In the genomic region with DNA sequence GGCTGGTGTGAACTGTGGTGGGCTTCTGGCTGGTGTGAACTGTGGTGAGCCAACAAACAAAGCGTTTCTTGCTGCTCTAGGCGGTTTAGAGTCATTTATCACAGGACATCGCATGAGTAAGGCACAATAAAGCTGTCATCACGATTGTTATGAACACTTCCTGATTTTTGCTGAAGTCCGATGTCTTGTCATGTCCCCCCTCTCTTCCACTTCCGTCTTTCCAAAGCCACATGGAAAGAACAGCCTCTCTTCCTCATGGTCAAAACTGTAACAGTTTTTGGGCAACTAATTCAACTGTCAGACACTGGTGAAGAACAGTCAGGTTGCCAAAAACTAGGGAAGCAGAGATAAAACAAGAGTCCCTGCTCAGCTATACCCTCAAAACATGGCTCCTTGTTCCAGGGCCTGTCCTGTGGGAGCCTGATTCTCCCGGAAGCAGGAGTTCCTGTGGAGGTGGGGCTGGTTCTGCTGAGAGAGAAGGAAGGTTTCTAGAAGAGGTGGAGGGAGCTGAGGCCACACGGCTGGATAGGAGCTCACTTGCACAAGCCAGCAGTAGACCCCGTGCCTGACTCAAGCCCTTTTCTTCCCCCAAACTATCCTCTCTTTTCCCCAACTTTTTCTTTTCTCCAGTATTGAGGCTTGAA, we compare ENCODE assay signal across 9 mouse cellular contexts. TPM values are rescaled to one million over a fixed set of nuclear protein-coding genes. Genes with fewer than 3 reads are reported as not detected.
A peak's percentile ranks its signal among the peaks of the same experiment; 100 is the strongest.
DNase-seq lines count a peak whose midpoint lies in the region; ATAC-seq and TF ChIP-seq lines count a peak whose summit lies in the region.
"Had no signal": no experiment of that assay in that cellular context is flagged by ENCODE, and none has a peak within 500 bp of the region (broad histone marks: within the 10 kb centered on the region; RNA-seq: fewer than 3 reads in every experiment).

No protein-coding gene starts in this region.

- no peak for DNase-seq in left cerebral cortex, adult 2 months (ENCODE audit: extremely low spot score in 1 of 2, low spot score in 2 of 2)
- no peak for DNase-seq in left cerebral cortex, adult 9 months (ENCODE audit: low spot score in 2 of 2)
- no peak for DNase-seq in embryonic facial prominence, embryonic 14.5 days (ENCODE audit: low spot score)
- no peak for DNase-seq in spleen, postnatal 14 days (ENCODE audit: low spot score in 2 of 2)
- DNase-seq in thymus, adult 18-20 months = no peak
- no peak for DNase-seq in left cerebral cortex, adult 11 months (ENCODE audit: low spot score)
- DNase-seq: spleen, adult 18-20 months had no signal

- peaks cover 20% of the 10 kb centered on the region for H3K4me1 ChIP-seq in embryonic facial prominence, embryonic 14.5 days (ENCODE audit: control insufficient read depth, insufficient read depth, low read length)
- peaks cover 27% of the 10 kb centered on the region for H3K4me1 ChIP-seq in limb, embryonic 12.5 days (replicated peaks)
- peaks cover 26% of the 10 kb centered on the region for H3K4me1 ChIP-seq in neural tube, embryonic 15.5 days

- ATAC-seq in embryonic facial prominence, embryonic 14.5 days (ENCODE audit: low read depth) = no peak
- ATAC-seq in limb, embryonic 12.5 days (ENCODE audit: insufficient number of reproducible peaks, insufficient read depth, low FRiP score, low TSS enrichment, low read depth) = no peak
- no peak for ATAC-seq in neural tube, embryonic 15.5 days (ENCODE audit: low FRiP score)

- TF ChIP-seq CTCF in left cerebral cortex, adult 2 months (IDR thresholded peaks at IDR 0.05) = no peak

- no peak overlapping the region for H3K4me3 ChIP-seq in left cerebral cortex, adult 2 months
- no peak overlapping the region for H3K4me3 ChIP-seq in embryonic facial prominence, embryonic 14.5 days (ENCODE audit: low read depth, low read length)
- H3K4me3 ChIP-seq in limb, embryonic 12.5 days (replicated peaks) = no peak overlapping the region
- no peak overlapping the region for H3K4me3 ChIP-seq in neural tube, embryonic 15.5 days (replicated peaks)

- no peaks in the 10 kb centered on the region for H3K27me3 ChIP-seq in embryonic facial prominence, embryonic 14.5 days (replicated peaks; ENCODE audit: control insufficient read depth, insufficient read depth, low read length)
- no peaks in the 10 kb centered on the region for H3K27me3 ChIP-seq in limb, embryonic 12.5 days
- no peaks in the 10 kb centered on the region for H3K27me3 ChIP-seq in neural tube, embryonic 15.5 days (replicated peaks)

- 68% methylated on average over 8 of the region's 9 CpGs for WGBS in embryonic facial prominence, embryonic 14.5 days
- 67% methylated on average over 9 of the region's 9 CpGs for WGBS in limb, embryonic 12.5 days
- 78% methylated on average over 9 of the region's 9 CpGs for WGBS in neural tube, embryonic 15.5 days

- H3K4me2 ChIP-seq in embryonic facial prominence, embryonic 14.5 days (ENCODE audit: low read depth, low read length) = 0 out of 2 replicates have a peak overlapping the region, but pooled peaks have one; percentile 28
- no peak overlapping the region for H3K4me2 ChIP-seq in limb, embryonic 12.5 days
- no peak overlapping the region for H3K4me2 ChIP-seq in neural tube, embryonic 15.5 days

- no peaks in the 10 kb centered on the region for H3K36me3 ChIP-seq in embryonic facial prominence, embryonic 14.5 days (ENCODE audit: control insufficient read depth, insufficient read depth, low read length)
- H3K36me3 ChIP-seq in limb, embryonic 12.5 days = no peaks in the 10 kb centered on the region
- no peaks in the 10 kb centered on the region for H3K36me3 ChIP-seq in neural tube, embryonic 15.5 days

- intact Hi-C loops in left cerebral cortex, adult 2 months (cut with DNase I) = no loop called here

- H3K9ac ChIP-seq in embryonic facial prominence, embryonic 14.5 days (ENCODE audit: low read depth, low read length) = no peak overlapping the region
- H3K9ac ChIP-seq in limb, embryonic 12.5 days (replicated peaks) = no peak overlapping the region
- no peak overlapping the region for H3K9ac ChIP-seq in neural tube, embryonic 15.5 days (replicated peaks)

- no peaks in the 10 kb centered on the region for H3K9me3 ChIP-seq in embryonic facial prominence, embryonic 14.5 days (ENCODE audit: control insufficient read depth, low read length)
- no peaks in the 10 kb centered on the region for H3K9me3 ChIP-seq in limb, embryonic 12.5 days
- no peaks in the 10 kb centered on the region for H3K9me3 ChIP-seq in neural tube, embryonic 15.5 days (replicated peaks)

- H3K27ac ChIP-seq in left cerebral cortex, adult 2 months = 0 out of 2 replicates have a peak overlapping the region, but pooled peaks have one; percentile 4
- peak overlapping the region; percentile 86 for H3K27ac ChIP-seq in embryonic facial prominence, embryonic 14.5 days (replicated peaks; ENCODE audit: low read depth, low read length)
- peak overlapping the region; percentile 82 for H3K27ac ChIP-seq in limb, embryonic 12.5 days
- H3K27ac ChIP-seq in neural tube, embryonic 15.5 days (replicated peaks) = peak overlapping the region; percentile 3; the same call in 1 of the 2 replicates

RNA-seq across cellular contexts. Expression of gene Gm9964, which starts 9.1 kb away (rescaled TPM):
- total RNA-seq in left cerebral cortex, adult 2 months (2021) = under 1 TPM; 0.68 TPM
- not detected in 2 replicates for polyA plus RNA-seq in embryonic facial prominence, embryonic 14.5 days (2014; fragmentation: Nextera tagmentation; extraction: Ambion mirVana)
- not detected in 2 replicates for polyA plus RNA-seq in limb, embryonic 12.5 days (2016; fragmentation: Nextera tagmentation; extraction: Ambion mirVana)
- not detected in 2 replicates for polyA plus RNA-seq in neural tube, embryonic 15.5 days (2015; fragmentation: Nextera tagmentation; extraction: Ambion mirVana)

RNA-seq across cellular contexts. Expression of gene Nf1, which starts 33.7 kb away (rescaled TPM):
- 100 to 1,000 TPM; 129 to 131 TPM for total RNA-seq in left cerebral cortex, adult 2 months (2021)
- 8.8 and 9.2 TPM in 2 replicates for polyA plus RNA-seq in embryonic facial prominence, embryonic 14.5 days (2014; fragmentation: Nextera tagmentation; extraction: Ambion mirVana)
- 7.9 and 9.3 TPM in 2 replicates for polyA plus RNA-seq in limb, embryonic 12.5 days (2016; fragmentation: Nextera tagmentation; extraction: Ambion mirVana)
- polyA plus RNA-seq in neural tube, embryonic 15.5 days (2015; fragmentation: Nextera tagmentation; extraction: Ambion mirVana) = 5.4 and 5.6 TPM in 2 replicates

RNA-seq across cellular contexts. Expression of gene Wsb1, which starts 51.3 kb away (rescaled TPM):
- 10 to 100 TPM; 85.9 to 87.5 TPM for total RNA-seq in left cerebral cortex, adult 2 months (2021)
- 233 and 318 TPM in 2 replicates for polyA plus RNA-seq in embryonic facial prominence, embryonic 14.5 days (2014; fragmentation: Nextera tagmentation; extraction: Ambion mirVana)
- 446 and 475 TPM in 2 replicates for polyA plus RNA-seq in limb, embryonic 12.5 days (2016; fragmentation: Nextera tagmentation; extraction: Ambion mirVana)
- polyA plus RNA-seq in neural tube, embryonic 15.5 days (2015; fragmentation: Nextera tagmentation; extraction: Ambion mirVana) = 415 and 444 TPM in 2 replicates

Comparison
In these comparisons a context has a peak if more than half of its experiments do, and no peak if none do; other contexts are left out.
1. H3K27ac ChIP-seq: peak in every context shown above with its lines; median percentile 86 in embryonic facial prominence, embryonic 14.5 days; 82 in limb, embryonic 12.5 days; 4 in left cerebral cortex, adult 2 months; 3 in neural tube, embryonic 15.5 days.